Mouse (Mus musculus): ENCODE data around the gene Dag1. TPM values are rescaled to one million over a fixed set of nuclear protein-coding genes. Genes with fewer than 3 reads are reported as not detected.
"Not testable (repeated sequence)": the region's sequence is repeated elsewhere in the genome, so short reads cannot be mapped to it uniquely, and the experiment has no call there.

Dag1 gene
- total RNA-seq (2021), result 156 and 176 TPM in 2 replicates
- long read RNA-seq, experiment 1, full-length matches to known transcripts, result 1 of 16 reads
- long read RNA-seq, experiment 1, partial matches to known transcripts, result 0 of 16 reads
- long read RNA-seq, experiment 1, other reads (novel, unspliced or antisense), result 15 of 16 reads
- long read RNA-seq, experiment 2, full-length matches to known transcripts, result 2 of 13 reads
- long read RNA-seq, experiment 2, partial matches to known transcripts, result 0 of 13 reads
- long read RNA-seq, experiment 2, other reads (novel, unspliced or antisense), result 11 of 13 reads

- peak; percentile 100 for DNase-seq
Measured at GRCm38 (mm10) chr9:108263690-108264190, at the start of gene Dag1. Gene Dag1 (minus strand): TSS chr9:108263958.

DNA sequence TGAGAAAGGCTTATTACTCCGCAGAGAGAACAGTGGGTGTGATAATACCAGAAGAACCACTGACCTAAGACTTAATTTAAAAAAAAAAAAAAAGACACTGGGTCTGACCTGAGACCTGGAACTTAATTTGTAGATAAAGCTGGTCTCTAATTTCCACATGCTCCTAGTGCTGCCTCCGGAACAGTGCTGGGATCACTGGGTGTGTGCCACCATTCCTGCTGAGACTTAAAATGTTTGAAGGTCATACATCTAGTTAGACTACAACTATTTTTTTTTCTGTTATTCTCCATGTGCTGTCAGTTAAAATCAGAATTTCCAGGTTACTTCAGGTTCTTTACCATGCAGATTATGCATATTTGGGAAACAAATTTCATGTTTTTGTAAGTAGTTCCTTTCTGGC lies 44.4 kb upstream of the Dag1 start:
- DNase-seq, result no peak

DNA sequence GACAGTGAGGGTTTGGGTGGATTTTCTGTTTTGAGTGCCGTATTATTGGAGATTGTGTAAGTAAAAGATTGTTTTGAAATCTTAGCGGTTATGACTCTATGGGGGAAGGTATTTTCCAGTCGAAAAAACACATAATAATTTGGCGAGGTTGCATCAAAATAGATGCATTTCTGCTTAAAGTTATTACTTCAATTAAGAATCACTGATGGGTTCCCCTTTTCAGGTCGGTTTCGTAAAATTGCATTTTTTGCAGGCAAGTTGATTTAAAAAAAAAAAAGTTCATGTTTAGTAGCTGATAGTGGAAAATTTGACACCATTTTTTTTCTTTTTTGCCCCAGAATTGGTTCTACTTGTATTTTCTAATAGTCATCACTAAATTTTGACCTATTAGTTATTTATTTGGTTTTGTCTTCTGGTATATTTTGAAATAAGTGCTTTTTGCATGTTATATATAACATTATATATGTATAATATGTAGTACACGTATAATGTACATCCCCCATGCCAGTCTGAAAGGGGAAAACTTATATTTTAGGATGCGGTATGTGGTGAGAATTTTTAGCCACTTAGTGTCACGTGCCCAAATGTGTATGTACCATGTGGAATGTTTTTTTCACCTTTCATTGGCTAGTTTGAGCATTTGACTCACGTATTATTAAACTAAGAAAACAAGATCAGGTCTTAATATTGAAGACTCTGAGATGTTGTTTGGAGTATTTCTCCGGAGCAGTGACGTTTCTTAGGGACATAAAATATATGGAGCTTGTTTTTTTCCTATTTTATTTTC lies 43.5 kb upstream of the Dag1 start:
- no peak for DNase-seq

GRCm38 (mm10) chr9:108306571-108306980 lies 42.8 kb upstream of the Dag1 start:
- DNase-seq, result peak; percentile 94

DNA sequence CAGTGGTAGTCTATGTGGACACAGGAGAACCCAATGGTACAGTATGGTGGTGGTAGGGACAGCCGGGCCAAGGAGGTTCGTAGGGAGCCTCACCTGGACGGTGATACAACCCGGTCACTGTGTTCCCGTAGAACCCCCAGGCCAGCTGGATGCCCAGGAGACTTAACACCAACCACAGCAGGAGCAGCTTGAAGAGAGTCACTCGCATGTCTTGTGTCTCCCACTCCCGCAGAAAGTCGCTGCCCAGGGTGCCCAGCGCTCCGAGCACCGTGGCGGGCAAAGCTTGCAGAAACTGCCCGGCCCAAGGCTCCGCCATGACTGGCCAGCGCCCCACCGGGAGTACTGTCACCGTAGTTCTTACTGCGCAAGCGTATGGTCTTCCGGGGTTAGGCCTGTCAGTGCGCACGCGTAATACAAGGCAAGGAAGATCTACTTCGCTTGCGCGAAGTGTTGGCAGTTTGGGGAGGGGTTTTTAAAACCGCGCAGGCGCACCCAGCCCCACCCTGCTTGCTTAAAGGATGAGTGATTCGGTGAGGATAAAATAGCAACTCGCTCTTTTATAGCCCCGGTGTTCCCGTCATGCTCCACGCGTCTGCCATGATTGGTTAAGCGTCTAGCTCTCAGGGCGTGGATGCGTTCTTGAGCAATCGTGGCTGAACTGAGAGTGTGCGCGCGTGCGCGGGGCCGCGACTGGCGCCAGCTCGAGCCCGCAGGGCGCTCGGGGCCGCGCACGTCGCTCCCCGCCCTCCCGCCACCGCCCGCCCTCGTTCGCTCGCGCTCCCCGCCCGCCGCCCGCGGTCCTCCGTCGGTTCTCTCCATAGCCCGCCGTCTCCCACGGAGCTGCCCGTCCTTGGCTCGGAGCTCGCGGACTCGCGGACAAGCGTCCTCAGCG lies 42.1 kb upstream of the Dag1 start, which contains the start of the genes Rhoa and Tcta:
TSS of gene Rhoa (plus strand) at position 501 of the 892 bp plus-strand sequence.
TSS of gene Tcta (minus strand) at position 532 of the 892 bp plus-strand sequence.
- DNase-seq, result peak; percentile 99

DNA sequence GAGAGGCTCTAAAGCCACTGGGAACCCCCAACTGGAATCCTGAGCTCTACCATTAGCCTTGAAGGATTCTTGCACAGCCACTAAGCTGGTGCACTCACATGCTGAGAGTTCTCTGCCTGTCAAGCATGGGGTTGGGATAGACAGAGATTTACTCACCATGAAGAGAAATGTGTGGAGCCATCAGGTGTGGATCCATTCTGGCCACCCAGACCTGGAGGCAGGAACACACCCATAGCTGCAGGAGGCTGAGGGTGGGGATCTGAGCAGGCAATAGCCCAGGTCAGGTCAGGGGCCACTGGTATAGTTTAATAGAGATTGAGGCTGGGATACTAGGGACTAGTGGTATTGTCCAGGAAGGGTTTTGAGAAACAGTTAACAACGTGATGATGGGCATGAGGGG lies 41.4 kb upstream of the Dag1 start:
- no peak for DNase-seq

- no peak for DNase-seq
Measured at GRCm38 (mm10) chr9:108304716-108305115, 41.0 kb upstream of the Dag1 start.

- no peak for DNase-seq
Measured at GRCm38 (mm10) chr9:108301853-108302252, 38.1 kb upstream of the Dag1 start.

GRCm38 (mm10) chr9:108296453-108297355 lies 32.9 kb upstream of the Dag1 start, which contains the start of gene Amt:
Gene Amt (plus strand): TSS chr9:108296853.
- DNase-seq, result no peak

- DNase-seq, result no peak
Measured at GRCm38 (mm10) chr9:108290773-108291172, 27.0 kb upstream of the Dag1 start.

- DNase-seq, result peak; percentile 93
Measured at GRCm38 (mm10) chr9:108290016-108290750, 26.4 kb upstream of the Dag1 start, which contains the start of gene Nicn1. Gene Nicn1 (plus strand): TSS chr9:108290429.

- DNase-seq, result no peak
Measured at GRCm38 (mm10) chr9:108289347-108289746, 25.6 kb upstream of the Dag1 start.

- DNase-seq, result not testable (repeated sequence)
Measured at GRCm38 (mm10) chr9:108287526-108288238, 23.9 kb upstream of the Dag1 start.

- DNase-seq, result peak; percentile 83
Measured at GRCm38 (mm10) chr9:108284410-108284809, 20.7 kb upstream of the Dag1 start.

DNA sequence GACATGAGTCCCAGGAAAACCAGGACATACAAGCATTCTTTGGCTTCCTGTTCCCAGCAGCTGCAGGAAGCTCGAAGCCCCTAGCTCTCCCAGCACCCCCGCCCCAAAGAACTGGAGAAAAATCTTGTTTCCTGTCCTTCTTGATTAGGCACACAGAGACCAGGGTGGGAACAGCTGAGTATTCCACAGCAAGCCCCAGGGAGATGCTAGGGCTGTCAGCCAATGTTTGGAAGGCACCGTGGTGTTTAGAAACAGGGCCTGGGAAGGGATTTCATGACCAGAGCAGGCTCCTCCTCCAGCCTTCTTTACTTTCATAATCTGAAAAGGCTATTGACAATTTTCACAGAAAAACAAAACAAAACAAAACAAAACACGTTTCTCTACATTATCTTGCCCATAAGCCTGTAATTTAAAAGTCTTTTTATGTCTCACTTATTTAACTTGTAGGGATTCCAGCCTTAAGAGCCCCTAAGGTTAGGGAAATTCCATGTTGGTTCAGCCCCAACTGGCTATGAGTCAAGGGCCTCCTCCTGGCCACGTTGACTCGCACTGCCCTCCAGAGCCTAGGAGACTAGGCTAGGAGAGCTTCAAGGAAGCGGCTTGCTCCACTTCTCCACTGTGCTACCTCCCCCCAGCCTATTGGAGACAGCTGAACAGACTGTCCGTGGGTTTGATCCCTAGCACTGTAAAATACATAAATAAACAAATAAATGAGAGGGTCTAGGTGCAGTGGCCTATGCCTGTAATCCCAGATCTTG lies 16.5 kb upstream of the Dag1 start:
- DNase-seq, result peak; percentile 86

DNA sequence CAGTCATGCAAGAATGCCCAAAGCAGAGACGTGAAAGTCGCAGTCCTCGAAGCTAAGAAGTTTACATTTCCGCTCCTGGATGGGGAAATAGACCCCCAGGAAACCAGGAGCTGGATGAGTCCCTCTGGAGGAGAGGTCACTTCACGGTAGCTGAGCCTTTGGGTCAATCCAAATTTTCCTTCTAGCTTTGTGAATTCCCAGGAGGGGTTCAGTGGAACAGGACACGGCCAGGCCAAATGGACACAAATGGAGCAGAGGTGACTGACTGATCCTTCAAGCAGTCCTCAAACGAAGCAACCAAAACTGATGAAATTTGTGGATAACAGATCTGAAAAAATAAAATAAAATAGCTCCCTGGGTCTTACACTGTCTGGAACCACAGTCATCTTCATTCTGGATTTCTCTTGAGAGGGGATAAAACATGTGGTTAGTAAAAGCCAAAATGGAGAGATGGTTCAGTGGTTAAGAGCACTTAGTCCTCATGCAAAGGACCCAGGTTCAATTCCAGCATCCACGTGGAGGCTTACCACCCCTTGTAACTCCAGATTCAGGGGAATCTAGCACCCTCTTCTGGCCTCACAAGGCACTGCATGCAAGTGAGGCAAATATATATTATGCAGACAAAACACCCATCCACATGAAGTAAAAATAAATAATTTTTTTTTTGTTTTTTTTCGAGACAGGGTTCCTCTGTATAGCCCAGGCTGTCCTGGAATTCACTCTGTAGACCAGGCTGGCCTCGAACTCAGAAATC lies 15.1 kb upstream of the Dag1 start:
- DNase-seq, result peak; percentile 70

GRCm38 (mm10) chr9:108275331-108275659 lies 11.5 kb upstream of the Dag1 start:
- DNase-seq, result no peak
